Mouse (Mus musculus): ENCODE measurements around the gene Tfam.

- no peak for TF ChIP-seq CTCF (IDR thresholded peaks at IDR 0.05; ENCODE audit: low read depth, low read length)
- no peak for TF ChIP-seq POLR2A (IDR thresholded peaks at IDR 0.05; ENCODE audit: borderline replicate concordance, low read depth, low read length)
These were observed 42.6 kb downstream of the Tfam start for GRCm38 (mm10) chr10:71195501-71195900.
